Mouse (Mus musculus): ENCODE measurements around the gene Map2k7. TPM values are rescaled to one million over a fixed set of nuclear protein-coding genes. Genes with fewer than 3 reads are reported as not detected.
A peak's percentile ranks its signal among the peaks of the same experiment; 100 is the strongest.

The Map2k7 gene
- polyA plus RNA-seq, 1 experiment from 2014 or later, result 19.1 TPM

GRCm38 (mm10) chr8:4216791-4217621 is 21.5 kb upstream of the Map2k7 start, which contains the start of gene Prr36:
TSS of gene Prr36 (minus strand) at chr8:4217459.
- Histone ChIP-seq H3K27ac (ENCODE audit: low read depth) (no peak within 1 kb of the TSS), H3K36me3 (ENCODE audit: control insufficient read depth, insufficient read depth, low read length) (no peaks in the 10 kb centered on the region), H3K9ac (ENCODE audit: low read length) (peak within 1 kb of the TSS; percentile 43), H3K27me3 (replicated peaks; ENCODE audit: control insufficient read depth, insufficient read depth, low read length) (peaks cover 40% of the 10 kb centered on the region), H3K9me3 (ENCODE audit: control insufficient read depth, low read length) (no peaks in the 10 kb centered on the region), H3K4me1 (replicated peaks; ENCODE audit: control insufficient read depth, insufficient read depth, low read length) (peaks cover 10% of the 10 kb centered on the region; the same call in 1 of the 2 replicates), H3K4me2 (ENCODE audit: low read length) (peak within 1 kb of the TSS; percentile 63), H3K4me3 (ENCODE audit: low read depth, low read length) (peak within 1 kb of the TSS; percentile 37)
- DNase-seq (ENCODE audit: low spot score) (peak; percentile 82), ATAC-seq (replicated peaks; ENCODE audit: low FRiP score, low TSS enrichment, low read depth) (peak; percentile 65)
- 1% methylated on average over 44 of the region's 44 CpGs for WGBS

GRCm38 (mm10) chr8:4219617-4220016 is 18.9 kb upstream of the Map2k7 start:
- H3K27ac ChIP-seq (ENCODE audit: low read depth), result no peak overlapping the region
- no peak for ATAC-seq (replicated peaks; ENCODE audit: low FRiP score, low TSS enrichment, low read depth)
- no peak overlapping the region for H3K4me2 ChIP-seq (ENCODE audit: low read length)
- DNase-seq (ENCODE audit: low spot score), result no peak
- H3K9me3 ChIP-seq (ENCODE audit: control insufficient read depth, low read length), result no peaks in the 10 kb centered on the region
- no peak overlapping the region for H3K9ac ChIP-seq (ENCODE audit: low read length)
- peaks cover 4% of the 10 kb centered on the region; the same call in 1 of the 2 replicates for H3K4me1 ChIP-seq (replicated peaks; ENCODE audit: control insufficient read depth, insufficient read depth, low read length)
- H3K36me3 ChIP-seq (ENCODE audit: control insufficient read depth, insufficient read depth, low read length), result no peaks in the 10 kb centered on the region
- peaks cover 37% of the 10 kb centered on the region for H3K27me3 ChIP-seq (replicated peaks; ENCODE audit: control insufficient read depth, insufficient read depth, low read length)
- 87% methylated on average over 3 of the region's 3 CpGs for WGBS
- H3K4me3 ChIP-seq (ENCODE audit: low read depth, low read length), result no peak overlapping the region

GRCm38 (mm10) chr8:4222059-4222458 is 16.5 kb upstream of the Map2k7 start:
- H3K4me2 ChIP-seq (ENCODE audit: low read length), result no peak overlapping the region
- H3K27me3 ChIP-seq (replicated peaks; ENCODE audit: control insufficient read depth, insufficient read depth, low read length), result peaks cover 15% of the 10 kb centered on the region
- no peak overlapping the region for H3K9ac ChIP-seq (ENCODE audit: low read length)
- H3K4me1 ChIP-seq (replicated peaks; ENCODE audit: control insufficient read depth, insufficient read depth, low read length), result no peaks in the 10 kb centered on the region
- no peak overlapping the region for H3K4me3 ChIP-seq (ENCODE audit: low read depth, low read length)
- ATAC-seq (replicated peaks; ENCODE audit: low FRiP score, low TSS enrichment, low read depth) (no peak), DNase-seq (ENCODE audit: low spot score) (no peak)
- no peaks in the 10 kb centered on the region for H3K9me3 ChIP-seq (ENCODE audit: control insufficient read depth, low read length)
- H3K36me3 ChIP-seq (ENCODE audit: control insufficient read depth, insufficient read depth, low read length), result no peaks in the 10 kb centered on the region
- no peak overlapping the region for H3K27ac ChIP-seq (ENCODE audit: low read depth)

GRCm38 (mm10) chr8:4226323-4226722 is 12.2 kb upstream of the Map2k7 start:
- 0 out of 2 replicates have a peak, but pooled peaks have one; percentile 16 for ATAC-seq (replicated peaks; ENCODE audit: low FRiP score, low TSS enrichment, low read depth)
- no peak overlapping the region for H3K27ac ChIP-seq (ENCODE audit: low read depth)
- H3K4me2 ChIP-seq (ENCODE audit: low read length), result peak overlapping the region; percentile 60
- DNase-seq (ENCODE audit: low spot score), result no peak
- WGBS, result 20% methylated on average over 4 of the region's 4 CpGs
- H3K27me3 ChIP-seq (replicated peaks; ENCODE audit: control insufficient read depth, insufficient read depth, low read length), result no peaks in the 10 kb centered on the region
- H3K9ac ChIP-seq (ENCODE audit: low read length), result no peak overlapping the region
- H3K4me3 ChIP-seq (ENCODE audit: low read depth, low read length), result peak overlapping the region; percentile 24; the same call in 1 of the 2 replicates
- no peaks in the 10 kb centered on the region for H3K4me1 ChIP-seq (replicated peaks; ENCODE audit: control insufficient read depth, insufficient read depth, low read length)
- H3K9me3 ChIP-seq (ENCODE audit: control insufficient read depth, low read length), result no peaks in the 10 kb centered on the region
- H3K36me3 ChIP-seq (ENCODE audit: control insufficient read depth, insufficient read depth, low read length), result no peaks in the 10 kb centered on the region

GRCm38 (mm10) chr8:4226739-4227347 is 11.7 kb upstream of the Map2k7 start, which contains the start of gene Lrrc8e:
TSS of gene Lrrc8e (plus strand) at chr8:4226827.
- ATAC-seq (replicated peaks; ENCODE audit: low FRiP score, low TSS enrichment, low read depth) (peak; percentile 82), DNase-seq (ENCODE audit: low spot score) (no peak)
- Histone ChIP-seq H3K27ac (ENCODE audit: low read depth) (no peak within 1 kb of the TSS), H3K4me1 (replicated peaks; ENCODE audit: control insufficient read depth, insufficient read depth, low read length) (no peaks in the 10 kb centered on the region), H3K9me3 (ENCODE audit: control insufficient read depth, low read length) (no peaks in the 10 kb centered on the region), H3K4me2 (ENCODE audit: low read length) (peak within 1 kb of the TSS; percentile 60), H3K4me3 (ENCODE audit: low read depth, low read length) (peak within 1 kb of the TSS; percentile 24), H3K36me3 (ENCODE audit: control insufficient read depth, insufficient read depth, low read length) (no peaks in the 10 kb centered on the region), H3K27me3 (replicated peaks; ENCODE audit: control insufficient read depth, insufficient read depth, low read length) (no peaks in the 10 kb centered on the region), H3K9ac (ENCODE audit: low read length) (peak within 1 kb of the TSS; percentile 31; the same call in 1 of the 2 replicates)
- 6% methylated on average over 33 of the region's 33 CpGs for WGBS

- 94% methylated on average over 4 of the region's 4 CpGs for WGBS
- H3K9me3 ChIP-seq (ENCODE audit: control insufficient read depth, low read length), result no peaks in the 10 kb centered on the region
- H3K27ac ChIP-seq (ENCODE audit: low read depth), result no peak overlapping the region
- DNase-seq (ENCODE audit: low spot score) (no peak), ATAC-seq (replicated peaks; ENCODE audit: low FRiP score, low TSS enrichment, low read depth) (no peak)
- no peaks in the 10 kb centered on the region for H3K4me1 ChIP-seq (replicated peaks; ENCODE audit: control insufficient read depth, insufficient read depth, low read length)
- no peaks in the 10 kb centered on the region for H3K27me3 ChIP-seq (replicated peaks; ENCODE audit: control insufficient read depth, insufficient read depth, low read length)
- no peak overlapping the region for H3K4me3 ChIP-seq (ENCODE audit: low read depth, low read length)
- H3K9ac ChIP-seq (ENCODE audit: low read length), result no peak overlapping the region
- H3K4me2 ChIP-seq (ENCODE audit: low read length), result no peak overlapping the region
- no peaks in the 10 kb centered on the region for H3K36me3 ChIP-seq (ENCODE audit: control insufficient read depth, insufficient read depth, low read length)
Measured at GRCm38 (mm10) chr8:4227919-4228318, 10.6 kb upstream of the Map2k7 start.

- H3K27me3 ChIP-seq (replicated peaks; ENCODE audit: control insufficient read depth, insufficient read depth, low read length), result no peaks in the 10 kb centered on the region
- 69% methylated on average over 5 of the region's 5 CpGs for WGBS
- no peak overlapping the region for H3K9ac ChIP-seq (ENCODE audit: low read length)
- H3K9me3 ChIP-seq (ENCODE audit: control insufficient read depth, low read length), result no peaks in the 10 kb centered on the region
- H3K27ac ChIP-seq (ENCODE audit: low read depth), result no peak overlapping the region
- no peaks in the 10 kb centered on the region for H3K36me3 ChIP-seq (ENCODE audit: control insufficient read depth, insufficient read depth, low read length)
- H3K4me2 ChIP-seq (ENCODE audit: low read length), result no peak overlapping the region
- ATAC-seq (replicated peaks; ENCODE audit: low FRiP score, low TSS enrichment, low read depth) (no peak), DNase-seq (ENCODE audit: low spot score) (no peak)
- no peaks in the 10 kb centered on the region for H3K4me1 ChIP-seq (replicated peaks; ENCODE audit: control insufficient read depth, insufficient read depth, low read length)
- no peak overlapping the region for H3K4me3 ChIP-seq (ENCODE audit: low read depth, low read length)
Measured at GRCm38 (mm10) chr8:4229784-4230183, 8.8 kb upstream of the Map2k7 start.

GRCm38 (mm10) chr8:4230612-4231351 is 7.8 kb upstream of the Map2k7 start:
- H3K27ac ChIP-seq (ENCODE audit: low read depth), result no peak overlapping the region
- WGBS, result 48% methylated on average over 10 of the region's 10 CpGs
- no peak for DNase-seq (ENCODE audit: low spot score)
- H3K4me3 ChIP-seq (ENCODE audit: low read depth, low read length), result no peak overlapping the region
- H3K4me1 ChIP-seq (replicated peaks; ENCODE audit: control insufficient read depth, insufficient read depth, low read length), result no peaks in the 10 kb centered on the region
- H3K36me3 ChIP-seq (ENCODE audit: control insufficient read depth, insufficient read depth, low read length), result no peaks in the 10 kb centered on the region
- ATAC-seq (replicated peaks; ENCODE audit: low FRiP score, low TSS enrichment, low read depth), result no peak
- H3K27me3 ChIP-seq (replicated peaks; ENCODE audit: control insufficient read depth, insufficient read depth, low read length), result no peaks in the 10 kb centered on the region
- H3K9me3 ChIP-seq (ENCODE audit: control insufficient read depth, low read length), result no peaks in the 10 kb centered on the region
- no peak overlapping the region for H3K4me2 ChIP-seq (ENCODE audit: low read length)
- no peak overlapping the region for H3K9ac ChIP-seq (ENCODE audit: low read length)
